Mouse (Mus musculus) leukemia stem cell, adult 10-12 weeks (primary cell): Measurements from ENCODE around the gene F2r. TPM values are rescaled to one million over a fixed set of nuclear protein-coding genes. Genes with fewer than 3 reads are reported as not detected.

Experiments
- polyA plus RNA-seq: library from polyadenylated mRNA; stranded (reverse); fragments of >175 nt; gene quantifications from 2 replicates; pipeline ENCODE4 v1.2.3, GENCODE M21; 2012; ENCODE audit warnings: low replicate concordance

F2r gene
- polyA plus RNA-seq = 2.7 and 11.2 TPM in 2 replicates

DNA sequence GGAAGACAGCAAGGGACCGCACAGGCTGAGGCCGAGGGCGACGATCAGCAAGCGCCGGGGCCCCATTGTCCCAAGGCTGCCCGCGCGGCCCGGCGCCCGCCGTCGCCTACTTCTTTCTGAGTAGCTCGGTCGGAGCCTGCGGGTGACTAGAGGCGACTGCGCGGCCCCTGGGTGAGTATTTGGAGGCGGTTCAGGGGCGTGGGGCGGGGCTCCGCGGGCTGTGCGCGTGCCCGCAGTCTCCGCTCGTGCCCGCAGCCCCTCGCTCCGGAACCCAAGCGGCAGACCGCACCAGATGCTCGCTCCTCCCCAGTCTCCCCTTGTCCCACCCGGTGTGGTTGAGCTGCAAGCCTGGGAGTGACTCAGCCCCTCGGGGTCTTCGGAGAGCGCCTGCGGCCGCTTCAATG, at the start of gene F2r:
TSS of gene F2r (minus strand) at position 179 of the 404 bp plus-strand sequence.

Other genes starting within 250 kb of the F2r start
- 35.1 and 36.5 TPM in 2 replicates for gene Aggf1, start 243.1 kb downstream of the F2r start, polyA plus RNA-seq
- gene Crhbp, start 173.6 kb downstream of the F2r start, polyA plus RNA-seq = not detected in 2 replicates
- gene S100z, start 139.8 kb downstream of the F2r start, polyA plus RNA-seq = not detected in 2 replicates
- 0.06 TPM in 1 of 2 replicates, not detected in the other for gene F2rl1, start 93.3 kb downstream of the F2r start, polyA plus RNA-seq
- not detected in 2 replicates for gene F2rl2, start 78.4 kb upstream of the F2r start, polyA plus RNA-seq